Mouse (Mus musculus) common myeloid progenitor, adult 5-6 weeks (primary cell): ENCODE data around the gene Acaa1a. TPM values are rescaled to one million over a fixed set of nuclear protein-coding genes. Genes with fewer than 3 reads are reported as not detected.
"Not testable (repeated sequence)": the region's sequence is repeated elsewhere in the genome, so short reads cannot be mapped to it uniquely, and the experiment has no call there.

Source experiments
- ATAC-seq: replicated peaks from 2 replicates; pipeline ENCODE4 v1.8.0; 2016; ENCODE audit warnings: low read depth, mild to moderate bottlenecking, moderate TSS enrichment, inconsistent platforms; ENCODE audit not compliant: poor library complexity, severe bottlenecking
- total RNA-seq: library from RNA; stranded (forward); fragments of 200-1000, 187-1606 nt; gene quantifications from 2 replicates; pipeline ENCODE4 v1.2.3, GENCODE M21; 2017

Gene Acaa1a
- total RNA-seq, 1 experiment from 2014 or later, result 23.1 TPM

DNA sequence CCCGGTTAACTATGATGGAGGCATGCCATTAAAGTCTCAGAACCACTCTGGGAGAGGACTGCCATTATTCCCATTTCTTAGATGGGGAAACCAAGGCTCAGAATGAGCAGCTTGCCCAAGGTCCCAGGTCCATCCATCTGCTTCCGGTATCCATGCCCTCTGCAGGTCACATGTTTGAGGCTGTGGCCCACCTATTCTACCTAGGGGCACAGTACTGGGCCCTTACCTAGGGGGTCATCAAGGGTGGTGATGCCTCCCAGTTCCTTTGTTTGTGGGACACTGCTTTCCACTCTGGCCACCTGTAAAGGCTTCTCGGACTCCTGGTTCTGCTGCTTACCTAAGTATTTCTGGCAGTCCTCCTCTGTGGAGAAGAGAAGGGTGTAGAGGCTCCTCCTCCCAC is 1.1 kb upstream of the Acaa1a start:
- ATAC-seq, result no peak

DNA sequence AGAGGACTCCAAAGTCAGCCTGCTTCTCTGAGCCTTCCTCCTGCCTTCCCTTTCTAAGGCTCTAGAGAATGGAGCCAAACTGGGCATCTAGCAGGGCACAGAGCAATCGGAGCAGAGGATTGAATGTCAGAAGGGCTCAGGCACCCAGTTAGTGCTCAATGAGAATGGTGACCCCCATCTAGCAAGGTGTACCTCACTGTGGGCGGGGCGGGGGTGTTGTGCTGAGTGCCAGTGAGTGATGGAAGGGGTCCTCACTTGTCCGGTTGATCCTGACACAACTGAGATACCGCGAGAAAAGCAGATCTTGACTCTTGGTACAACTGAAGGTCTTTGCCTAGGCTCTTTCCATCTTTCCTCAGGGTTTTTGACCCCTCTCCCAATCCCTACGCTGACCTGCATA is 370 bp upstream of the Acaa1a start:
- ATAC-seq, result no peak

DNA sequence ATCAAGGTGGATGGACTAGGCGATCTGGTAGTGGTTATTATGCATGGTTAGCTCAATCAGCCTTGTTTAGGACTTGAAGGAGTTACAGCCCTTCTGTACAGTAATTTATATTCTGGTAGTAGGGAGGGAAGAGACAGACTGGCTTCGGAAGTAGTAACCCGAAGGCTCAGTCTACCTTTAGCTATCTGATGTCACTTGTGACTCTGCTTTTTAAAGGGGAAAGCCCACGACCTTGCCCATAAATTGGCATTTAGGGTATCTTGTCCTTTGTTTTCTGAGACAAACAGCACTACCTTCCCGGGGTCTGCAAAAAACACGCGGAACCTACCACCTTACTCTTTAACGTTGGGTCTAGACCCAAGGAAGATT is 720 bp downstream of the Acaa1a start:
- no peak for ATAC-seq

DNA sequence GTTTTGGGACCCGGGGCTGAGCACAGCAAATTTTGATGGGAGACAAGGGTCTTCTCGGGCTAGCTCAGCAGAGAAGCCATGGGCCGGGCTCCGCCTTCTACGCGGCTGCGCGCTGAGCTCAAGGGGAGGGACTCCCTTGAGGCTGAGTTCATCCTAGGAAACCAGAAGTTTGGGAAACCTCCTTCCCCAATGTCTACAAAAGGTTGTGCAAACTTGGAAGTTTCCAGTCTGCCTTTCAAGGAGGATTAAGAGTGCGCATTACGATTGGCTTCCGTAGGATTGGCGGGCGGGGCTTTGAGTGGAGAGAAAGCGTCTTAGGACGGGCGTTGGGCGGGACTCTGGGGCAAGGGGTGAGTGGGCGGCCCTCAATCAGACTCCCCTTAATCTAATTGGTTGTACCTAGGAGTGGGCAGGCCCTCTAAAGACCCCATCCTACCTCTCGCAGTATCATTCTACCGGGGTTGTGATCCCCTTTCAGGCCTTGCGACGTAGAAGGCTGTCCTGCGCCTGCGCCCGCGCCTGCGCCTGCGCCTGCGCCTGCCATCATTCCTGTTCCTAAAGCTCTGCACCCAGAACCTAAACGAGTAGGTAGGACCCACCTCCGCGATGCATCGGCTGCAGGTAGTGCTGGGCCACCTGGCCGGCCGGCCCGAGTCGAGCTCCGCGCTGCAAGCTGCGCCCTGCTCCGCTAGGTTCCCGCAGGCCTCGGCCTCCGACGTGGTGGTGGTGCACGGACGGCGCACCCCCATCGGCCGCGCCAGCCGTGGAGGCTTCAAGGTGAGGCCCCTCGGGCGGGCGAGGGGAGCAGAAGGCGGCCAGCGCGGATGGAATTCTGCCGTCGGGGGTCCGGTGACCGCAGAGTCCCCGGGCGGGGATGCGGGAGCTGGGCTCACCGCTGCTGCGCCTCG is 1.7 kb downstream of the Acaa1a start, which contains the start of gene Myd88:
TSS of gene Myd88 (minus strand) at position 503 of the 908 bp plus-strand sequence.
- ATAC-seq, result peak; percentile 92

DNA sequence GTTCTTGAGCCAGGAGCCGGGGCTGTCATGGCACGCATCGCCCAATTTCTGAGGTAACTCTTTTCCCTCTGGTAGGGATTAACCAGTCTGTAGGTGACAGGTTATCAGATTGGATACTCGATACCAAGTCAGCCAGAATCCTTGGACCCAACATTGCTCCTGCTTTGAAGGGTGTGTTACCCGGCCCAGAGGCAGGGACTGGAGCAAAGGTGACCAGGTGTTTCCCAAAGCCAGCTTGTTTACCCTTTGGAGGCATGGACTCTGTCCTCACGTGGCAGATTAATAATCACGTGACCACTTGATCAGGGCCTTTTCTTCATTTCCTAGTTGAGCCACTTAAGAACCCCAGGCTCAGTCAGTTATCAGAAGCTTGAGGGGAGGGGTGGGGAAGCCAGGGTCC is 3.3 kb downstream of the Acaa1a start:
- ATAC-seq, result no peak

DNA sequence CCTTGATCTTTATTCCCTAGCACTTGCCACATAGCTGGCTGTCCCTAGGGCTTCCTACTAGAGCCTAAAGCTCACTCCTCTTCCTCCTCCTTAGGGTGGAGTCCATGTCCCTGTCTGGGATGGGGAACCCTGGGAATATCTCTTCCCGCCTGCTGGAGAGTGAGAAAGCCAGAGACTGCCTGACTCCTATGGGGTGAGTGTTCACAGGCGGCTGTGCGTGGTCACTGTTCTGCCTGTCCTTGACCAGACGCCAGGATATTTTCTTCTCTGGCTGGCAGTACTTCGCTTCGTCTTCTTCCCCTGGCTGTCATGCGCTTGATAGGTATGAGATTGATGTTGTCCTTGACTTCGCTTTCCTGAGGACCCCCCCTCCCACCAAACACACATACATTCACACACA is 6.9 kb downstream of the Acaa1a start:
- no peak for ATAC-seq

DNA sequence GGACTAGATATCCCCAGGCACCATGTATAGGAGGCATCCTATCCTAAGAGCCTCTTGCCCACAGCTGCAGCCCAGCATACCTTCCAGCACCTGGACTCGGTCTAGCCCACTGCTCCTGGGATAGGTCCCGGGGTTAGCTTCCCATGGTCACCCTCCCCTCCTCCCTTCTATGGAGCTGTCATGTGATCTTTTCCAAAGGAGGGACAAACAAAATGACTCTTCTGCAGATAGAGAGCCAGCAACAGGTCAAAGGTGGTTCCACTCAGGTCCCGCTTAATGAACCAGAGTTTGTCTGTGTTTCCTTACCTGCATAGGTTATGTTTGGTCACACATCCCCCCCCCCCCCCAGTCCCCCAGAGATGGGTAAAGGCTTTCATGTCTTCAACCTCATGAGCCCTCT is 11.1 kb downstream of the Acaa1a start:
- ATAC-seq, result no peak

DNA sequence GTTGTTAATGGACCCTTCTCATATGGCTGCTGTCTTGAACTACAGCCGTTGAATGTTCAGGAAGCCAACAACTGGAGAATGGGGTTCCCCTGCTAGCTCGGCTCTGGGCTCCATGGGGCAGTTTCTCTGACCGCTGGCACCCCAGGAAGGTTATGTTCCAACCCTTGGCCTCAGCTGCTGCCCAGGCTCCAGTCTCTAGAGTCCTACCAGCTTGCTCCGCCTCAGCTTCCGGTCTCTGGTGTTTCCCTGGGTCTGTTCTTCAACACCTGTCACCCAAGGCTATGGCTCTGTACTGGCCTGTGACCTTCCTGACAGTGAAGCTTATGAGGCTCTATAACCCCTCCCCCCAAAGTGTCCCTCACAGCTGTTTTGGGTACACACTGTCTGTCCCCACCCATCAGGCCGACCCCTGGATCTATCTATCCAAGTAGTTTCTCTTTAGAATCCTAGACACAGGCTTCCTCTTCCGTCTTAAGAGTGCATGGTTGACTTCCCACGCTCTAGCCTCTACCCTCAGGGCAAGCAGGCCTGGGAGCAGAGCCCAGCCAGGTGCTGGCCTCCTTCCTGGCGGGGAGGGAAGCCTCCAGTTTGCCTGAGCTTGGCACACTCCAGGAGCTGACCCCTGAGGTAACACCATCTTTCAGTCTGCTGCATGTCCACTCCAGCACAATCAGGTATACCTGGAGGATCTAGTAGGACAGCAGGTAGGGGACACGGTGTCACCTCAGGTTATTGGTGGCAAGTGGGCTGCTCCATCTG is 11.7 kb downstream of the Acaa1a start:
- ATAC-seq, result no peak

DNA sequence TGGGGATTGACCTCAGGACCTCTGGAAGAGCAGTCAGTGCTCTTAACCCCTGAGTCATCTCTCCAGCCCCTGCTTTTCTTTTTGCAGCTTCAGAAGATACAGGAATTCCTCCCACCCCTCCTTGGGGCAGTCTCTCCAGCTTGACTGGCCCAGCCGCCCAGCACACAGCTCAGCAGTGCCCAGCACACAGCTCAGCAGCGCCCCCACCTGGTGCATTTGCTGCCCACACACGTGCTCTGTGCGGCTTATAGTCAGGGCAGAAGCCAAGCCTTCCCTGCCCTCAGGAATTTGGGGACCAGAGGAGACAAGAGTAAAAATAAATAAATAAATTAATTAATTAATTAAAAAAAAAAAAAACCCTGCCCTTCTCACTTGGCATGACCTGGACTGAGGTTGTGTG is 12.6 kb downstream of the Acaa1a start:
- peak; percentile 98 for ATAC-seq

DNA sequence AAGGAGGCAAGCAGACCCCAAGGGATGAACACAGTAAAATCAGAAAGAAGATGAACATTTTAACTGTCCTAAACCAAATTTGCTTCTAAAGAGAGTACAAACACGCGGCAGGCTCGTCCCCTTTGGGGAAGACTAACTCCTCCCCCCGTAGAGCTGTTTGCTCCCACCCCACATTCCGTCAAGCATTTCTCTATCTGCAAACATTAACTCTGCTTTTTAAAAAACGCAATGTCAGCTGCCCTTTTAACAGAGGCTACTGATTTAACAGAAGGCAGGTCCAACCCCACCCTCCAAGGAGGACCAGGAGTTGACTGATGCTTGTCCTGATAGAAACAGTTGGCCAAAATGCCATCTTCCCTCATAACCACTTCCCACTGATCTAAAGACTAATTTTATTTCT is 14.4 kb downstream of the Acaa1a start:
- no peak for ATAC-seq

DNA sequence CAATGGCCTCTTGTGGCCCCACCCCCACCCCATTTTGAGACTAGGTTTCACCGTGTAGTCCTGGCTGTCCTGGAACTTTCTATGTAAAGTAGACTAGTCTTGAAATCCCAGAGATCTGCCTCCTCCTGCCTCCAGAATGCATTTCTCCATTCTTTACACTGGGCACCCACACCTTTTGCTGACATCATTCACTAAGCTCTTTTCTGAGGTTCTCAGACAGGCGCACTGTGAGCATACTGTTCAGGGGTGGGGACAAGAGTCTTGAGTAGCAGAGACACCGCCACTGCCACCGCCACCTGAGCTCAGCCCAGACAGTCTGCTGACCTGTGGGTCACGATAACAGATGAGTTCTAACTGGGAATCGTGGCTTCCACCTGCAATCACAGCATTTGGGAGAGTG is 16.5 kb downstream of the Acaa1a start:
- ATAC-seq, result no peak

DNA sequence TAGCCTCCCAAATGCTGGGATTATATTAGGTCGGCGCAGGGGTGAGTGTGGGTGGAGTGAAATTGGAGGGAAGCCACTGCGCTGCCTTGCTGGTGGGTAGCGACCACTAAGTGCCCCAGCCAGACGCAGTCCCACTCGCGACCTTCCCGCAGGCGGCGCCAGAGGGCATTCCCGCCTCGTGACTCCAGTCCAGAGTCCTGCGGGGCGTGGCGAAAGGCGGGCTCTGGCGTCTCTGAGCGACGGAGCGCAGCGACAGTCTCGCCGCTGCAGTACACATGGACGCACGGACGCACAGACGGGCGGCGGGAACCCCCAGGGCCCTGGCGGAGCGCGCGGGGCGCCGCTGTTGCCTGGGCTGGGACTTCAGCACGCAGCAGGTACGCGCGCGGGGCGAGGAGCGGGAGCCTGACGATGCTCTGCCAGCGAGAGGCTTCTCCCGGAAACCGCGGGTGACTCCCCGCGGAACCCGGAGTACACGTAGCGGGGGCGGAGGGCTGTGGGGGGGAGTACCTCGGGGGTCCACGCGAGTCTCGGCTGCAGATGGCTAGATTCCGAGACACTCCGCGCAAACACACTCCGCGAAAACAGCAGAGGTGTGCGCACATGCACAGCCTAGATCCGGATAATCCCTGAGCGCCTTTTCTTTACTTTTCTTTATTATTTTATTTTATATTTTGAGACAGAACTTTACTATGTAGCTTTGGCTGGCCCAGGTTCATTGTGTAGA is 18.0 kb downstream of the Acaa1a start, which contains the start of gene Xylb:
TSS of gene Xylb (plus strand) at position 51 of the 727 bp plus-strand sequence.
- ATAC-seq, result peak; percentile 99

DNA sequence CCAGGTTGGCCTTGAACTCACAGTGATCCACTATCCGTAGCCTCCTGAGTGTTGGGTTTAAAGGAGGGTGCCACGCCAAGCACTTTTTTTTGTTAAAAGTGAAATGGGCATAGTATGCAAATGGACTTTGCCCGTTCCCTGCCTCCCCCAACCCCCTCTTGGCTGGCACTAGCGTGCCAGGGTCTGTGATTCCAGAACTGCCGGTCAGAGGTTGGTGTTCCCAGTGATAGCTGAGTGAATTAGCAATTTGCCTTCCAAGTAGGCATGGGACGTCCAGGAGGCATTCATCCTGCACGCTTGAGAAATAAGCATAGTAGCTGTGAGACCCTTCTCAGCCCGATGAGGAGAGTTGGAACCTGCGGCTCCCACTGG is 18.6 kb downstream of the Acaa1a start:
- ATAC-seq, result no peak

DNA sequence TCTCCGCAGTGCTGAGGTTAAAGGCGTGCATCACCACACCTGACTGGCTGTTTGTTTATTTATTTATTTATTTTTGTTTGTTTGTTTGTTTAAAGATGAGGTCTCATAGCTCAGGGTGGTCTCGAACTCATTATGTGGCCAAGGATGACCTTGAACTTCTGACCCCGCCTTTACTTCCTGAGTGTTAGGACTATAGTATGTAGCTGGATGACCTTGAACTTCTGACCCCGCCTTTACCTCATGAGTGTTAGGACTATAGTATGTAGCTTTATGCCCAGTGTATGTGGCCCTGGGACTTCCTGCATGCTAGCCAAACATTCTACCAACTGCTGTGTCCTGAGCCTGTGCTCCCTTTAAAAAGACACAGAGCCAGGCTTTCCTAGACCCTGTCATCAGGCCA is 21.9 kb downstream of the Acaa1a start:
- ATAC-seq, result no peak

DNA sequence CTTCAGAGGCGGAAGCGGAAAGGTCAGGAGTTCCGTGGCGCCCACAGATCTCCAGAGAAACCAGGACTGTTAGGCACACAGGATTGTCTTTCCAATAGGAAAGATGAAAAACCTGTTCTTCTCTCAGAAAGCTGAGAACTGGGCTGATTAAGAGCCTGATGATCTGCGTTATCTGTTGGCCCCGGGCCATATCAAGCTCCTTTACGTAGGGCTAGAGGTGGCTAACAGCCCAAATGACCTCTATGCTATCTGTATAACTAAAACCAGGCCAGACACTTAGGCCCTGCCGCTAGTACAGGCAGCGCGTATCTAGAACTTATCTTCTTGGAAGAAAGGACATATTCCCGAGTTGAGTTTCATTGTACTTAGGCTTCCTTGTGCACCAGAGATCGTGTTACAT is 23.8 kb downstream of the Acaa1a start:
- ATAC-seq, result no peak

DNA sequence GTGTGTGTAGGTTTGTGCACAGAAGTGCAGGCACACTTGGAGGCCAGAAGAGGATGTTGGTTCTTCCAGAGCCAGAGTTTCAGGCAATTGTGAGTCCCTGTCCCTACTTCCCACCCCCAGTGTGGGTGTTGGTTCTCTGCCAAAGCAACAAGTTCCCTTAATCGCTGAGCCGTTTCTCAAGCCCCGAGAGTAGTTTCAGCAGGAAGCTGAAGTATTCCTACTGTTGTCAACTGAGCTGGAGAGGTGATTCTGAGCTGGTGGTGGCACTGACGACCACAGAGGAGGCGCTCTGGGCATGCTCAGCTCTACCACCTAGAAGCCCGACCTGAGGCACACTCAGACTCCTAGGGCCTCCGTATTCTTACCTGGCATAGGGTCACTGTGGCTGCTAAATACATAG is 25.8 kb downstream of the Acaa1a start, which contains the start of gene Slc22a14:
TSS of gene Slc22a14 (minus strand) at position 270 of the 400 bp plus-strand sequence.
- peak; percentile 83 for ATAC-seq

DNA sequence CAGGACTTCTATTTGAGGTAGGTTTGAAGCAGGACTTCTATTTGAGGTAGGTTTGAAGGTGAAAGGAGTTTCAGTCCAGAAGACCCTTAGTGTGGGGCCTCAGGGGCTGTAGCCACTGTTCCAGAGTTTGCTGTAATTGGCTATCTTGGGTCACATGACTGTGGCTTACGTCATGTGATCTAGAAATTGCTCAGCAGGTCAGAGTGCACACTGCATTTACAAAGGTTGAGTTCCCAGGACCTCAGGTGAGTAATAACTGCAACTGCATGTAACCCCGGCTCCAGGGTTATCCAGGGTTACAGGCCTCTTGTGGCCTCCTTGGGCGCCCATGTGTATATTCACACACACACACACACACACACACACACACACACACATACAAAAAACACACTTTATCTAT is 28.9 kb downstream of the Acaa1a start:
- no peak for ATAC-seq

DNA sequence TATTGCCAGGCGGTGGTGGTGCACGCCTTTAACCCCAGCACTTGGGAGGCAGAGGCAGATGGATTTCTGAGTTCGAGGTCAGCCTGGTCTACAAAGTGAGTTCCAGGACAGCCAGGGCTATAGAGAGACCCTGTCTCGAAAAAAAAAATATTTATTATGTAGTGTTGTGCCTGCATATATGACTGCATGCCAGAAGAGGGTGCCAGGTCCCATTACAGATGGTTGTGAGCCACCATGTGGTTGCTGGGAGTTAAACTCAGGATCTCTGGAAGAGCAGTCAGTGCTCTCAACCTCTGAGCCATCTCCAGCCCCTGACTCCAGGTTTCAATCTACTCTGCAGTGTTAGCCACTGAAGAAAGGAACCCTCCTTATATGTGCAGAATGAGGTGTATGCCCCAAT is 31.3 kb downstream of the Acaa1a start:
- ATAC-seq, result not testable (repeated sequence)

DNA sequence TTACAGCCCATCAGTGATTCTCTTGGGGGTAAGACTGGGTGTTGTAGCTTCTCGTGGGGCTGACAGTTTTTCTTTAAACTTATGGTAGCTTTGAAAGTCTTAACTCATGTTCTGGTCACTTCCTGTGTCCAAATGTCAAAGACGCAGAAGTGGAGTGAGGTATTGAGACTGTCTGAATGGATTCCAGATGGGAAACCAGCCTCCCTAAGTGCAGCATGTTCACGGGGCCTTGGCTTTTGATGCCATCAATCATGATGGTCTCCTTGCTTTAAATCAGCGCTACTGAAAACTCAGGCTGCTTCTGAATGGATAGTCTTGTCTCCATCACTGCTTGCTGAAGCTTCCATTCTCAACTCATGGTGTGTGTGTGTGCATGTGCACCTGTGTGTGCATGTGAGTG is 31.8 kb downstream of the Acaa1a start:
- ATAC-seq, result no peak

DNA sequence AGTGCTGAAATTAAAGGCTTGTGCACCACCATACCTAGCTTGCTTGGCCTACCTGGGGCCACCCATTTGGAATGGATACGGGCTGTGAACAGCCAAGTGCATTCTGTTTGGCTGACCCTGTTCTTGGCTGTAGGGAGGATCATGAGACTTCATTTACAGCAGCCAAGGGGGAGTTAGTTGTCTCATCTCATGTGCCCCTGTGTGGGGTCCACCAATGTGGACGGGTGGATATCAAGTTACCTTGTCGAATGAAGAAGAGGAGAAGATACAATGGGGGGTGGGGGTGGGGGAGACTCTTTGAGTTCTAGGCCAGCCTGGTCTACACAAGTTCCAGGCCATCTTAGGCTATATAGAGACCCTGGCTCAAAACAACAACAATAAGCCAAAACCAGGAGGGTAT is 35.5 kb downstream of the Acaa1a start:
- no peak for ATAC-seq

DNA sequence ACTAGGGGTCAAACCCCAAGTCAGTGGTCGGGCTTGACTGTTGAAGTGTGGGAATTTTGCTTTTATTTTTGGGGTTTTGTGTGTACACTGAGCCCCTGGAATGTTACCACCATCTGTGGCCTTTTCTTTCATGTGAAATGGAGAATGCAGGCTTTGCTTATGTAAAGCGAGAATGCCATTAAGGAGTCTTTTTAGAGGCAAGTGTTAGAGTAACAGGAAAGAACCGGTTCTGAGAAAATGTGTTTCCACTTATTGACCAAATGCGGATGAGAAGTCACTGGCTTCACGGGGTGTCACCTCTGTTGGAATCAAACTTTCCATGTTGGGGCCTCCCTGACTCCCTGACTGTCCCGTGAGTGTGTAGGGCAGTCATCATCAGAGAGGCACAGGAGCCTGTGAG is 36.1 kb downstream of the Acaa1a start:
- no peak for ATAC-seq
